ENCODE assay signal across 14 mouse cellular contexts in genomic region chr14:26048767-26049166, GRCm38 (mm10). TPM values are rescaled to one million over a fixed set of nuclear protein-coding genes. Genes with fewer than 3 reads are reported as not detected.
"Had no signal": no experiment of that assay in that cellular context is flagged by ENCODE, and none has a peak within 500 bp of the region (broad histone marks: within the 10 kb centered on the region; RNA-seq: fewer than 3 reads in every experiment).

No protein-coding gene starts in this region.

RNA-seq across cellular contexts. Expression of gene Tmem254c, which starts 18.4 kb away (rescaled TPM):
- polyA plus RNA-seq: testis, adult 2 months had no signal

RNA-seq across cellular contexts. Expression of gene Cphx2, which starts 32.5 kb away (rescaled TPM):
- total RNA-seq: neutrophil, adult 5-6 weeks had no signal
- polyA plus RNA-seq: neural tube, embryonic 13.5 days; neural tube, embryonic 14.5 days; neural tube, embryonic 15.5 days; small intestine, adult 2 months; spleen, adult 2 months; stomach, embryonic 14.5 days; stomach, embryonic 15.5 days; stomach, embryonic 16.5 days; stomach, postnatal 0 days; testis, adult 2 months; thymus, adult 2 months; thymus, postnatal 0 days; urinary bladder, adult 2 months had no signal

RNA-seq across cellular contexts. Expression of gene Cphx3, which starts 33.3 kb away (rescaled TPM):
- total RNA-seq: neutrophil, adult 5-6 weeks had no signal
- polyA plus RNA-seq: neural tube, embryonic 13.5 days; neural tube, embryonic 14.5 days; neural tube, embryonic 15.5 days; small intestine, adult 2 months; spleen, adult 2 months; stomach, embryonic 14.5 days; stomach, embryonic 15.5 days; stomach, postnatal 0 days; testis, adult 2 months; thymus, adult 2 months; thymus, postnatal 0 days; urinary bladder, adult 2 months had no signal
